Mouse (Mus musculus) neural tube, embryonic 13.5 days (tissue): Measurements from ENCODE around the gene Vipr2. TPM values are rescaled to one million over a fixed set of nuclear protein-coding genes. Genes with fewer than 3 reads are reported as not detected.

Experiments used
- ATAC-seq: fragments of 200-750 bp; cut with Nextera tagmentation; 2 replicates; pipeline ENCODE4 v1.8.0; 2017; ENCODE audit warnings: low read depth, mild to moderate bottlenecking, moderate TSS enrichment, moderate library complexity
- H3K27ac ChIP-seq: fragments of 300-500 bp; sonication (generic); replicated peaks from 2 replicates; pipeline ENCODE4 v1.5.1; 2015; ENCODE audit warnings: moderate library complexity, mild to moderate bottlenecking, inconsistent platforms
- H3K27me3 ChIP-seq: fragments of 300-500 bp; sonication (generic); 2 replicates; pipeline ENCODE4 v1.6.1; 2015; ENCODE audit warnings: mild to moderate bottlenecking, inconsistent platforms
- H3K36me3 ChIP-seq: fragments of 300-500 bp; sonication (generic); 2 replicates; pipeline ENCODE4 v1.6.1; 2015; ENCODE audit warnings: mild to moderate bottlenecking, inconsistent platforms
- H3K4me1 ChIP-seq: fragments of 300-500 bp; sonication (generic); replicated peaks from 2 replicates; pipeline ENCODE4 v1.6.1; 2015; ENCODE audit warnings: inconsistent platforms
- H3K4me2 ChIP-seq: fragments of 300-500 bp; sonication (generic); 2 replicates; pipeline ENCODE4 v1.6.1; 2015; ENCODE audit warnings: inconsistent platforms, mild to moderate bottlenecking, moderate library complexity
- H3K4me3 ChIP-seq: fragments of 300-500 bp; sonication (generic); 2 replicates; pipeline ENCODE4 v1.5.1; 2015; ENCODE audit warnings: mild to moderate bottlenecking, inconsistent platforms
- H3K9ac ChIP-seq: fragments of 300-500 bp; sonication (generic); 2 replicates; pipeline ENCODE4 v1.6.1; 2015; ENCODE audit warnings: moderate library complexity, mild to moderate bottlenecking, inconsistent platforms
- H3K9me3 ChIP-seq: fragments of 300-500 bp; sonication (generic); 2 replicates; pipeline ENCODE4 v1.6.1; 2016; ENCODE audit warnings: inconsistent platforms
- WGBS: fragments of 180-500 bp; shearing (Covaris S2); methylation state at CpG from one replicate; pipeline ENCODE4 v1.1.7; 2015; 5-methylcytosine and 5-hydroxymethylcytosine counted together
- polyA plus RNA-seq: library from polyadenylated mRNA; unstranded; fragments of >200 nt; fragmentation: Nextera tagmentation; extraction: Ambion mirVana; gene quantifications from 2 replicates; pipeline ENCODE4 v1.2.1, GENCODE M21; 2015

Gene Vipr2
- polyA plus RNA-seq, 1 experiment from 2014 or later: 0.50 TPM

- H3K9me3 ChIP-seq: peaks cover 7% of the 10 kb centered on the region; the same call in 1 of the 2 replicates
- H3K9ac ChIP-seq: no peak overlapping the region
- no peak for ATAC-seq
- no peaks in the 10 kb centered on the region for H3K36me3 ChIP-seq
- no peaks in the 10 kb centered on the region for H3K4me1 ChIP-seq
- WGBS: 85% methylated on average over 9 of the region's 9 CpGs
- H3K27ac ChIP-seq: no peak overlapping the region
- H3K27me3 ChIP-seq: no peaks in the 10 kb centered on the region
- H3K4me2 ChIP-seq: no peak overlapping the region
- H3K4me3 ChIP-seq: no peak overlapping the region
Observed at GRCm38 (mm10) chr12:116109451-116110353, 32.2 kb downstream of the Vipr2 start.

- H3K36me3 ChIP-seq: no peaks in the 10 kb centered on the region
- no peak overlapping the region for H3K4me2 ChIP-seq
- H3K9ac ChIP-seq: no peak overlapping the region
- H3K27me3 ChIP-seq: no peaks in the 10 kb centered on the region
- peaks cover 7% of the 10 kb centered on the region; the same call in 1 of the 2 replicates for H3K9me3 ChIP-seq
- no peak for ATAC-seq
- H3K4me3 ChIP-seq: no peak overlapping the region
- H3K4me1 ChIP-seq: no peaks in the 10 kb centered on the region
- WGBS: 88% methylated on average over 7 of the region's 7 CpGs
- H3K27ac ChIP-seq: no peak overlapping the region
Observed at GRCm38 (mm10) chr12:116111007-116111694, 33.6 kb downstream of the Vipr2 start.

GRCm38 (mm10) chr12:116115781-116116180 is 38.3 kb downstream of the Vipr2 start:
- WGBS: 89% methylated on average over 2 of the region's 2 CpGs
- Histone ChIP-seq H3K36me3 (no peaks in the 10 kb centered on the region), H3K9ac (no peak overlapping the region), H3K27ac (no peak overlapping the region), H3K4me1 (no peaks in the 10 kb centered on the region), H3K4me2 (no peak overlapping the region), H3K4me3 (no peak overlapping the region), H3K9me3 (no peaks in the 10 kb centered on the region), H3K27me3 (no peaks in the 10 kb centered on the region)
- no peak for ATAC-seq

- no peak overlapping the region for H3K9ac ChIP-seq
- WGBS: 88% methylated on average over 5 of the region's 5 CpGs
- H3K27ac ChIP-seq: no peak overlapping the region
- H3K9me3 ChIP-seq: no peaks in the 10 kb centered on the region
- no peak for ATAC-seq
- H3K4me3 ChIP-seq: no peak overlapping the region
- no peak overlapping the region for H3K4me2 ChIP-seq
- H3K4me1 ChIP-seq: no peaks in the 10 kb centered on the region
- no peaks in the 10 kb centered on the region for H3K27me3 ChIP-seq
- no peaks in the 10 kb centered on the region for H3K36me3 ChIP-seq
Observed at GRCm38 (mm10) chr12:116116455-116116854, 38.9 kb downstream of the Vipr2 start.

GRCm38 (mm10) chr12:116117352-116117929 is 39.9 kb downstream of the Vipr2 start:
- ATAC-seq: no peak
- WGBS: 86% methylated on average over 5 of the region's 5 CpGs
- no peaks in the 10 kb centered on the region for H3K4me1 ChIP-seq
- no peaks in the 10 kb centered on the region for H3K36me3 ChIP-seq
- no peak overlapping the region for H3K27ac ChIP-seq
- no peak overlapping the region for H3K4me2 ChIP-seq
- no peak overlapping the region for H3K4me3 ChIP-seq
- H3K27me3 ChIP-seq: no peaks in the 10 kb centered on the region
- no peaks in the 10 kb centered on the region for H3K9me3 ChIP-seq
- H3K9ac ChIP-seq: no peak overlapping the region

GRCm38 (mm10) chr12:116119001-116119400 is 41.5 kb downstream of the Vipr2 start:
- Histone ChIP-seq H3K36me3 (no peaks in the 10 kb centered on the region), H3K4me1 (no peaks in the 10 kb centered on the region), H3K4me3 (no peak overlapping the region), H3K9me3 (no peaks in the 10 kb centered on the region), H3K4me2 (no peak overlapping the region), H3K9ac (no peak overlapping the region), H3K27ac (no peak overlapping the region), H3K27me3 (no peaks in the 10 kb centered on the region)
- 83% methylated on average over 3 of the region's 3 CpGs for WGBS
- no peak for ATAC-seq

GRCm38 (mm10) chr12:116123786-116124185 is 46.3 kb downstream of the Vipr2 start:
- Histone ChIP-seq H3K4me1 (no peaks in the 10 kb centered on the region), H3K27me3 (no peaks in the 10 kb centered on the region), H3K9ac (no peak overlapping the region), H3K9me3 (no peaks in the 10 kb centered on the region), H3K36me3 (no peaks in the 10 kb centered on the region), H3K27ac (no peak overlapping the region), H3K4me3 (no peak overlapping the region), H3K4me2 (no peak overlapping the region)
- 90% methylated on average over 3 of the region's 3 CpGs for WGBS
- no peak for ATAC-seq

- Histone ChIP-seq H3K36me3 (no peaks in the 10 kb centered on the region), H3K27me3 (no peaks in the 10 kb centered on the region), H3K4me2 (no peak overlapping the region), H3K9ac (no peak overlapping the region), H3K4me1 (no peaks in the 10 kb centered on the region), H3K27ac (no peak overlapping the region), H3K9me3 (no peaks in the 10 kb centered on the region), H3K4me3 (no peak overlapping the region)
- no peak for ATAC-seq
- WGBS: 87% methylated on average over 7 of the region's 7 CpGs
Observed at GRCm38 (mm10) chr12:116130936-116131335, 53.4 kb downstream of the Vipr2 start.

GRCm38 (mm10) chr12:116132909-116133308 is 55.4 kb downstream of the Vipr2 start:
- Histone ChIP-seq H3K9ac (no peak overlapping the region), H3K4me3 (no peak overlapping the region), H3K9me3 (no peaks in the 10 kb centered on the region), H3K4me2 (no peak overlapping the region), H3K27me3 (no peaks in the 10 kb centered on the region), H3K36me3 (no peaks in the 10 kb centered on the region), H3K27ac (no peak overlapping the region), H3K4me1 (no peaks in the 10 kb centered on the region)
- ATAC-seq: no peak
- 91% methylated on average over 5 of the region's 5 CpGs for WGBS

GRCm38 (mm10) chr12:116135906-116136305 is 58.4 kb downstream of the Vipr2 start:
- no peak for ATAC-seq
- H3K36me3 ChIP-seq: no peaks in the 10 kb centered on the region
- no peak overlapping the region for H3K9ac ChIP-seq
- no peak overlapping the region for H3K4me3 ChIP-seq
- no peaks in the 10 kb centered on the region for H3K27me3 ChIP-seq
- no peaks in the 10 kb centered on the region for H3K4me1 ChIP-seq
- H3K9me3 ChIP-seq: no peaks in the 10 kb centered on the region
- 92% methylated on average over 4 of the region's 4 CpGs for WGBS
- H3K27ac ChIP-seq: no peak overlapping the region
- H3K4me2 ChIP-seq: no peak overlapping the region

- Histone ChIP-seq H3K27ac (no peak overlapping the region), H3K4me1 (no peaks in the 10 kb centered on the region), H3K36me3 (no peaks in the 10 kb centered on the region), H3K4me3 (no peak overlapping the region), H3K9ac (no peak overlapping the region), H3K27me3 (no peaks in the 10 kb centered on the region), H3K9me3 (no peaks in the 10 kb centered on the region), H3K4me2 (no peak overlapping the region)
- ATAC-seq: no peak
- 68% methylated on average over 7 of the region's 7 CpGs for WGBS
Observed at GRCm38 (mm10) chr12:116138322-116139205, 61.0 kb downstream of the Vipr2 start.
